Mouse (Mus musculus) heart, adult 2 months (tissue): ENCODE measurements around the gene Mxd4. TPM values are rescaled to one million over a fixed set of nuclear protein-coding genes. Genes with fewer than 3 reads are reported as not detected.
A peak's percentile ranks its signal among the peaks of the same experiment; 100 is the strongest.

Source experiments
- DNase-seq, 2 experiments: peaks; one replicate each; pipeline ENCODE4 v3.0.0; 2021
- H3K27ac ChIP-seq: fragments of 200-600 bp; 2 replicates; pipeline ENCODE4 v1.8.1; 2022
- H3K27me3 ChIP-seq: fragments of 200-500 bp; 2 replicates; pipeline ENCODE4 v1.6.1; 2012; ENCODE audit warnings: mild to moderate bottlenecking, low read length, inconsistent platforms, mixed read lengths; ENCODE audit not compliant: control insufficient read depth, insufficient read depth
- H3K36me3 ChIP-seq: fragments of 200-500 bp; 2 replicates; pipeline ENCODE4 v1.6.1; 2012; ENCODE audit warnings: low read length, inconsistent platforms; ENCODE audit not compliant: control insufficient read depth, insufficient read depth
- H3K4me1 ChIP-seq: fragments of 200-500 bp; 2 replicates; pipeline ENCODE4 v1.6.1; 2011; ENCODE audit warnings: low read length; ENCODE audit not compliant: control insufficient read depth, insufficient read depth
- H3K4me3 ChIP-seq: fragments of 200-600 bp; 2 replicates; pipeline ENCODE4 v1.8.1; 2022
- H3K79me2 ChIP-seq: fragments of 200-500 bp; replicated peaks from 2 replicates; pipeline ENCODE4 v1.6.1; 2012; ENCODE audit warnings: mild to moderate bottlenecking, inconsistent platforms, low read length, moderate library complexity, mixed read lengths; ENCODE audit not compliant: control insufficient read depth, insufficient read depth
- H3K9ac ChIP-seq: fragments of 200-500 bp; 2 replicates; pipeline ENCODE4 v1.6.1; 2012; ENCODE audit warnings: low read depth, mild to moderate bottlenecking, control low read depth, inconsistent platforms, low read length, mixed read lengths
- CTCF ChIP-seq: fragments of 200-600 bp; IDR thresholded peaks from 2 replicates; pipeline ENCODE4 v1.8.1; 2022; ENCODE audit warnings: antibody characterized with exemption, mild to moderate bottlenecking, moderate library complexity
- EP300 ChIP-seq: fragments of 200-500 bp; IDR thresholded peaks from 2 replicates; pipeline ENCODE4 v1.6.1; 2011; ENCODE audit warnings: low read depth, low read length, control low read depth; ENCODE audit not compliant: insufficient read depth
- POLR2A ChIP-seq: fragments of 200-500 bp; IDR thresholded peaks from 2 replicates; pipeline ENCODE4 v1.6.1; 2011; ENCODE audit warnings: mild to moderate bottlenecking, low read depth, low read length, control low read depth; ENCODE audit not compliant: insufficient read depth
- WGBS: fragments of 180-500 bp; shearing (Covaris S2); methylation state at CpG from one replicate; pipeline ENCODE4 v1.1.7; 2018; 5-methylcytosine and 5-hydroxymethylcytosine counted together
- intact Hi-C: fragments of 180-260 bp; cut with DNase I; formaldehyde crosslinking; loops from one replicate; pipeline ENCODE4 v1.15.1; 2025
- polyA plus RNA-seq: library from polyadenylated mRNA; depleted of rRNA; stranded (reverse); fragments of >200 nt; gene quantifications from 2 replicates; pipeline ENCODE4 v1.2.3, GENCODE M21; 2012
- total RNA-seq, 2 experiments: library from RNA; stranded (reverse); gene quantifications; 2 replicates each; pipeline ENCODE4 v1.2.3; 2021

Mxd4 gene
- total and polyA plus RNA-seq, 3 experiments, result 63.3 to 78.1 (median 71.4) TPM

DNA sequence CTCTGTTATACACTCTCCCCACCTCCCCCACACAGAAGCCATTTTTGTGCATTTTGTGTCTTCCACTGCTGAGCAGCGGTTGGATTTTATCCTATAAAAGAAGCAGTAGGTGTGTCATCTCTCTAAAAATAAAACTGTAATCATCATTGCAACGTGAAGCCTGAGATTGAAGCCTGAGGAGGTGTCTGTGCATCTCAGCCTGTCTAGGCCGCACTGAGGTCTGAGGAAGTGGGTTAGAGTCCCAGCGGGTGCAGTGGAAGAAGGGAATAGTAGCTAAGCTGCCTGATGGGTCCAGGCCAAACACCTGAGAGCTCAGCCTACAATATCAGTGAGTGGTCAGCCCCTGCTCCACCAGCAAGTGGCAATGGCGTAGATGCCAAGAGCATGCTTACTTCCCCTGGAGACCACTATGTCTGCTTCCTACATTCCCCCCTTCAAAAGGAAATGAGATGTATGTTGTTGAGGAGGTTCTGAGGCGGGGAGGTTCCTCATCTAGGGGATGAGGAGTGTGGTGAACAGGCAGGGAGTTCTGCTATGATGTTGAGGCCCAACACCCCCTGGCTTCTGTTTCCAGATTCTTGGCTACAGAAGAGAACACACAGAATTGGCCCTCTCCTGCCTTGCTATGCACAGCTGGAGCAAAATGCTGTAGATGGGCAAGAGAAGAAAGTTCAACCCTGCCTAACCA, 7.6 kb upstream of the Mxd4 start:
- H3K4me1 ChIP-seq, result no peaks in the 10 kb centered on the region
- H3K36me3 ChIP-seq, result no peaks in the 10 kb centered on the region
- no peaks in the 10 kb centered on the region for H3K27me3 ChIP-seq
- no peaks in the 10 kb centered on the region for H3K79me2 ChIP-seq
- no peak overlapping the region for H3K27ac ChIP-seq
- TF ChIP-seq CTCF (no peak), EP300 (no peak), POLR2A (no peak)
- H3K4me3 ChIP-seq, result no peak overlapping the region
- WGBS, result 67% methylated on average over 6 of the region's 6 CpGs
- intact Hi-C loops, result loop anchor here (5.0 kb wide), 1 partner anchor 53 kb away; no protein-coding TSS in a partner anchor
- no peak for DNase-seq
- H3K9ac ChIP-seq, result no peak overlapping the region

DNA sequence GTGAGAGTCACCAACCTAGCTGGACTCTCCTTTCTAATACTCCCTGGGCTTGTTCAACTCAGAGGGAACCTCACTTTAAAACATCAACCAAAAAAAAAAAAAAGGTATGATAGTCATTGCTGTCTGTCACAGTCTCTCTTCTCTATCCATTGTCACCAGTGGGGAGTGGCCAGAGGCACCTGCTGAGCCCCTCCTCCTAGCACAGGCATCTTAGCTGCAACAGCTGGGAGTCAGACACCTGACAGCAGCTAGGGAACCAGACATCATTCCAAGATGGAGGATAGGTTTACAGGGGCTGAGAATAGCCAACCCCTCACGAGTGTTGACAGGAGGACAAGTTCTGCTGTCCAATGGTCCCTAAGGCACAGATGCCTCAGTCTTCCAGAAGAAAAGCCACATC, 6.9 kb upstream of the Mxd4 start:
- intact Hi-C loops, result loop anchor here (5.0 kb wide), 1 partner anchor 52 kb away; no protein-coding TSS in a partner anchor
- no peaks in the 10 kb centered on the region for H3K27me3 ChIP-seq
- TF ChIP-seq EP300, result no peak
- no peak for TF ChIP-seq POLR2A
- TF ChIP-seq CTCF, result no peak
- no peak overlapping the region for H3K9ac ChIP-seq
- DNase-seq, result no peak
- H3K27ac ChIP-seq, result no peak overlapping the region
- WGBS, result 59% methylated on average over 1 of the region's 1 CpGs
- H3K4me1 ChIP-seq, result peaks cover 4% of the 10 kb centered on the region
- no peaks in the 10 kb centered on the region for H3K79me2 ChIP-seq
- no peaks in the 10 kb centered on the region for H3K36me3 ChIP-seq
- no peak overlapping the region for H3K4me3 ChIP-seq

DNA sequence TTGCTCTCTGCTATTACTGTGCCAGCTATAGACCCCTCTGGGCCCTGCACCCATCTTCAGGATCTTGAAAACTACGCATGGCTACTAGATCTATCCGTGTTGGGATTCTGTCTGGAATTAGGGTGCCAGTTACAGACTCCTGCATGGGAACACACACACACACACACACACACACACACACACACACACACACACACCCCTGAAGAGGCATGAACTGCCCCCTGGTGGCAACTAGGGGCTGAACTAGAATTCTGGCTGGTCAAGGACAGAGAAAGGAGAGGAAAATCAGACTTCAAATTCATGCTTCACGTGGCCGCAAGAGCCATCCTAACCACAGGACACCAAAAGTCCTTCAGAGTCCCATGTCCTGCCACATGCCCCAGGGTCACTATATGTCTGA, 4.3 kb upstream of the Mxd4 start:
- Histone ChIP-seq H3K27me3 (no peaks in the 10 kb centered on the region), H3K4me1 (peaks cover 11% of the 10 kb centered on the region), H3K9ac (no peak overlapping the region), H3K79me2 (no peaks in the 10 kb centered on the region), H3K27ac (no peak overlapping the region), H3K4me3 (no peak overlapping the region), H3K36me3 (no peaks in the 10 kb centered on the region)
- intact Hi-C loops, result loop anchor here (1.0 to 5.0 kb wide), 2 partner anchors 50 to 95 kb away; no protein-coding TSS in a partner anchor
- TF ChIP-seq CTCF (peak; percentile 36), EP300 (no peak), POLR2A (no peak)
- no peak for DNase-seq
- 80% methylated on average over 4 of the region's 4 CpGs for WGBS

DNA sequence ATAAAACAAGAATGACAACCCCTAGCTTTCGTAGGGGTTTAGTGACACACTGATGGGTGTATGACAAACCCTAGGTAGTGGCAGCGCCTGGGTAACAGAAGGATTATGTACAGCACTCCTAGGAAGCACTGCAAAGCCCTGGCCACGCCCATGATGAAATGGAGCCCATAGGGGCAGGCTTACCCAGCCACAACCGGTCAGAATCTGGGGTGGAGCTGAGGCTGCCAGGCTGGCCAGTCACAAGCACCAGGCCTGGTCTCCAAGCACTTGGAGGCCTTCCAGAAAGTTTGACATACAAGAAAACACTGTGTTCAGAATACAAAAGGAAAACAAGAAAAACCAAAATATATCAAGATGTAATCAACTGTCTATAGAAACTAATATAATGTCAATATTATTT, 3.5 kb upstream of the Mxd4 start:
- H3K27me3 ChIP-seq, result no peaks in the 10 kb centered on the region
- no peak for DNase-seq

DNA sequence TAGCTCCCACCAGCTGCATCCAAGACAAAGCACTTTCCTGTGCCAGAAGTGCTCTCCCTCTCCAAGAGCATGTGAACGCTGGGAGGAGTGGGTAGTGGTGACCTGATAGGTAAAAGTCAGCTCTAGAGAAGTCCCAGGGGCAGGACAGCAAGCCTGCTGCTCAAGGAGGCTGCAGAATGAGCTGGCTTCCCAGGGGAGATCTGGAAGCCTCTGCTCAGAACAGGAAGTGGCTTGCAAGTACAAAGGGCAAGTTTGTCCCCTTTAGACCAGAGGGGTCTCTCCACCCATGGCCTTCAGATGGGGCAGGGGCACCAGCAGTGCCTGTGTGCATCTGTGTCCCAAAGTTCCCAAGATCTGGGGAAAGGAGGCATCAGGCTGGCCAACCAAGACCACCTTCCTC, 2.0 kb upstream of the Mxd4 start:
- Histone ChIP-seq H3K79me2 (0 out of 2 replicates have a peak, but pooled peaks cover 2% of the 10 kb centered on the region), H3K36me3 (no peaks in the 10 kb centered on the region; the same call in 1 of the 2 replicates), H3K27me3 (no peaks in the 10 kb centered on the region), H3K27ac (peak overlapping the region; percentile 89), H3K4me1 (peaks cover 24% of the 10 kb centered on the region), H3K9ac (no peak overlapping the region), H3K4me3 (no peak overlapping the region)
- no peak for TF ChIP-seq POLR2A
- no peak for TF ChIP-seq CTCF
- TF ChIP-seq EP300, result no peak
- intact Hi-C loops, result loop anchor here (10.0 kb wide), 1 partner anchor 535 kb away; the partner anchor contains the start of genes Slbp, Tacc3 and Tmem129
- WGBS, result 33% methylated on average over 1 of the region's 1 CpGs
- no peak for DNase-seq

More for the DNA sequence above, 3.5 kb upstream of the Mxd4 start:
- Histone ChIP-seq H3K9ac (no peak overlapping the region), H3K36me3 (no peaks in the 10 kb centered on the region), H3K27ac (no peak overlapping the region), H3K79me2 (no peaks in the 10 kb centered on the region), H3K4me1 (peaks cover 13% of the 10 kb centered on the region), H3K4me3 (no peak overlapping the region)
- WGBS, result 57% methylated on average over 4 of the region's 4 CpGs
- intact Hi-C loops, result loop anchor here (5.0 kb wide), 1 partner anchor 49 kb away; no protein-coding TSS in a partner anchor
- TF ChIP-seq EP300, result no peak
- TF ChIP-seq POLR2A, result no peak
- no peak for TF ChIP-seq CTCF

DNA sequence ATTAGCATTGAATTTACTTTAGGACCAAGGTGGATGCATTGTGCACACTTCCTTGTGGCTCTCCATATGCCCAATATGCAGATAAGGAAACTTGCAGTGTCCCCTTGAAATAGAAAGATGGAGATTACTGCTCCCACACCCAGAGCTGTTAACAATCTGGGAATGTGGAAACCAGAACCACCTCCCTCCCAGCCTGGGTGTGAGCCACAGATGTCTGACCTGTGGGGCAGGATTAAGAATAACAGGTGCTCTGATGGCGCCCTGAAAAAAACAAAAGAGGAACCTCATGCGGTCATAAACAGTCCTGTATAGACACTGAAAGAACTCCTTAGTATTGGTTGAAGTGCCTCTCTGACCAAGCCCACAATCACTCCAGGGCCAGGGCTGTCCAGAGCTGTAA, 1.3 kb upstream of the Mxd4 start:
- intact Hi-C loops, result loop anchor here (10.0 kb wide), 1 partner anchor 534 kb away; the partner anchor contains the start of genes Slbp, Tacc3 and Tmem129

More for the DNA sequence above, 1.3 kb upstream of the Mxd4 start:
- Histone ChIP-seq H3K27ac (peak overlapping the region; percentile 89), H3K4me3 (peak overlapping the region; percentile 68; the same call in 1 of the 2 replicates), H3K4me1 (peaks cover 31% of the 10 kb centered on the region), H3K27me3 (no peaks in the 10 kb centered on the region), H3K9ac (no peak overlapping the region), H3K79me2 (0 out of 2 replicates have a peak, but pooled peaks cover 2% of the 10 kb centered on the region), H3K36me3 (peaks cover 7% of the 10 kb centered on the region)
- 74% methylated on average over 2 of the region's 2 CpGs for WGBS
- TF ChIP-seq POLR2A, result no peak
- no peak for TF ChIP-seq EP300
- TF ChIP-seq CTCF, result no peak
- DNase-seq, result no peak
